Mouse (Mus musculus): Measurements from ENCODE around the gene Slc39a10.

DNA sequence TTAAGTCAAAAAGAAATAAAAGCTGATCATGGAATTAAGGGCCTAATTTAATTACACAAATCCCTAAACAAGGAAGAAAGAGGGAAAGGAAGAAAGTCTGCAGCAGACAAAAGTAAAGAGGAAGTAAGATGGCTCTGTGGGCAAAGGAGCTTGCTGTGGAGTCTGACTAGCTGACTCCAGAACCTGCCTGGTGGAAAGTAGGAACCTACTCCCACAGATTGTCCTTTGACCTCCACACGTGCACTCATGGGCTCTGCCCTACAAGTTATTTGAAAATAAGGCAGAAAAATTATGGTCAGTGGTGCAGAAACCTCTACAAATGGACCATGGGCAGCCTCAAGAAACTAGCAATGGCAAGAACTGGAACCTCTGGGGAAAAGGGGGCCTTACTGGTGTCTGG, 32.6 kb downstream of the Slc39a10 start:
- no peak for TF ChIP-seq GATA1 (IDR thresholded peaks at IDR 0.05; ENCODE audit: borderline replicate concordance, low read length)
- TF ChIP-seq FLI1 (IDR thresholded peaks at IDR 0.05; ENCODE audit: low read length): no peak
